Mouse (Mus musculus): ENCODE data around the gene Uggt1.
A peak's percentile ranks its signal among the peaks of the same experiment; 100 is the strongest.

Uggt1 gene

DNA sequence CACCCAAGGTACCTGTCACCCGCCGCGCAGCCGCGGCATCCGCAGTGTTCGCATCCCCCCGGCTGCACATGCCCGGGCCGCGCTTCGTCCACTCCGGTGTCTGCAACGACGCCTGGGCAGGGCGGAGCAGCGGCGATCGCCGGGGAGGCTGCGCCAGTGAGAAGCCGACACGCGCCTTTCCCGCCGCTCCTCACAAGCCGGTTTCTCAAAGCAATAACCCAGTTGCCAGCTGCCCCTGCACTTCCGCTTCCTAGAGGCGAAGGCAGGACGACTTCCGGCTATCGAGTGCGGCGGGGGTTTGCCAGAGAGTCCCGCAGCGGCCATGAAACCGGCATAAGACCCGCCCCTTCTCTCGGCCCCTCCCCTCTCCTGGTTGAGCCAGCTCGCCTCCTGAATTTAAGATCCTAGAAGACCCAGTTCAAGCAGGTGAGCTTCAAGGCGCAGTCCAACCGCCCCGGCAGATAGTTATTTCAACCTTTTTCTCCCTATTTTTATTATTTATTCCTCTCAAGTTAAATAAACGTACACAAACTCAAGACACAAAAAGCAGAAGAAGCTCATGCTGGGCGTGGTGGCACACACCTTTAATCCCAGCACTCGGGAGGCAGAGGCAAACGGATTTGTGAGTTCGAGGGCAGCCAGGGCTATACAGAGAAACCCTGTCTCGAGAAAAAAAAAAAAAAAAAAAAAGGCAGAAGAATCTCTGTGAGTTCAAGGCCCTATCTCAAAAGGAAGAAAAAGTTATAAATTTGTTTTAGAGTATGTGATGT lies at the start of gene Uggt1:
TSS of gene Uggt1 (minus strand) at position 663 of the 770 bp plus-strand sequence.
- peak; percentile 73 for DNase-seq (ENCODE audit: low spot score)

DNA sequence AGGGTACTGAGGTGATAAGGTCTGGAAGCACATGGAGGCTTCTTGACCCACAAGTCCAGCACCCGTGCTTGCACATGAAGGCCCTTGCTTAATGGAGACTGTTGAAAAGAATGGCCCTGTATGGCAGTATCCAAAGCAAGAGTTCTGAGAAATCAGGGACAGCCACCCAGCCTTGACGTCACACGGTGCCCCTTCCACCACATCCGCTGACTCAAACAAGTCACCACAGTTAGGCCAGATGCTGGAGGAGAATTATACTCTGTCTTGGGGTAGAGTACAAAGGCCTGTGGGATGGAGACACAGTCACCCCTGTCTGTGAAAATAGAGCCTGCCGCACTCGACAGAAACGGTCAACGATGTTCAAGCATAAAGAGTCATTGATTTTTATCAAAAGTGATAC lies 49.0 kb upstream of the Uggt1 start:
- no peak for DNase-seq (ENCODE audit: low spot score)

DNA sequence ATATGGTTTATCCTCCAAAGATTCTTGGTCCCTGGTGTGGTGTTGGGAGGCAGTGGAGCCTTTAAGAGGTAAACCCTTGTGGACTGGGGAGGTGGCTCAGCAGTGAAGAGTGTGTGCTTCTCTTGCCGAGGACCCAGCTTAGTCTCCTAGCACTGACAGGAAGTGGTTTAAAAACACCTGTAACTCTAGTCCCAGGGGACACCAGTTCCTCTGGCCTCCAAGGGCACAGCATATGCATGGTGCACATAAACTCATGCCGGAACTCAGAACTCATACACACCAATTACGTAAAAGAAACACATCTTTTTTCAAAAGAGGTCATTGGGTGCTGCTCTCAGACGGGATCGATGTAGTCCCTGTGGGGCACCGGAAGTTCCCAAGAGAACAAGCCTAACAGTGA lies 37.3 kb upstream of the Uggt1 start:
- no peak for DNase-seq (ENCODE audit: low spot score)

DNA sequence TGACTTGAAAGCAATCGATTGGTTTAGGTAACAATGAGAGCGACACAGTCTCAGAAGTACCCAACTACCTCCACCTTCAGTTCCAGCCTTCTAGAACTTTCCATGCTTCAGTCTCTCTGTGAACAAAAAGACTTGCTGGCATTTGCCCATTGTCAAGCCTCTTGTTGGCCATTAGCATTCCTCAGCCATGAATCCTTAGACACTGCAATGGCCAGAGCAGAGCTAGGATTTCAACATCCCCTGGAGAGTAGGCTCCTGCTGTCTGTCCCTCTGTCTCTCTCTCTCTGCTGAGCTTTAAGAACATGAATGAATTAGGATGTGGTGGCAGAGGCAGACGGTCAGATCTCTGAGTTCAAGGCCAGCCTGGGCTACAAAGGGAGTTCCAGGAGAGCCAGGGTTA lies 36.4 kb upstream of the Uggt1 start:
- no peak for DNase-seq (ENCODE audit: low spot score)

DNA sequence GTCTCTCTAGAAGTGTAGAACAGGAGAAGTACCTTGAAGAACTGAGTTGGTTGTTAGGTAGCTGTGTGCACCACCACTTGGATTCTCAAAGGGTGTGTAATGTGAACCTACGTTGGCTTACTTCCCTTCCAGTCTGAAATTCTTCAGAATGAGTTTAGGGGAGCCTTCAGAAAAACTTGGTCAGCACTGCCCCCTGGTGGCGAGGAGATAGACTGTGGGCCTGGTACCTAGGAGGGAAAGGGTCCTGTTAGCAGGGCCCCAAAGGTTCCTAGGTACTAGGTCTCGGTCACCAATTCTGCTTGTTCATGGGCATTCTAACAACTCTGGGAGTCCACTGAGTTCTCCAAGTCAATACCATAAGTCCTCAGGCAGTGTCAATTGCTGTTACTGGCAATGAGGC lies 34.7 kb upstream of the Uggt1 start:
- DNase-seq (ENCODE audit: low spot score), result peak; percentile 42

DNA sequence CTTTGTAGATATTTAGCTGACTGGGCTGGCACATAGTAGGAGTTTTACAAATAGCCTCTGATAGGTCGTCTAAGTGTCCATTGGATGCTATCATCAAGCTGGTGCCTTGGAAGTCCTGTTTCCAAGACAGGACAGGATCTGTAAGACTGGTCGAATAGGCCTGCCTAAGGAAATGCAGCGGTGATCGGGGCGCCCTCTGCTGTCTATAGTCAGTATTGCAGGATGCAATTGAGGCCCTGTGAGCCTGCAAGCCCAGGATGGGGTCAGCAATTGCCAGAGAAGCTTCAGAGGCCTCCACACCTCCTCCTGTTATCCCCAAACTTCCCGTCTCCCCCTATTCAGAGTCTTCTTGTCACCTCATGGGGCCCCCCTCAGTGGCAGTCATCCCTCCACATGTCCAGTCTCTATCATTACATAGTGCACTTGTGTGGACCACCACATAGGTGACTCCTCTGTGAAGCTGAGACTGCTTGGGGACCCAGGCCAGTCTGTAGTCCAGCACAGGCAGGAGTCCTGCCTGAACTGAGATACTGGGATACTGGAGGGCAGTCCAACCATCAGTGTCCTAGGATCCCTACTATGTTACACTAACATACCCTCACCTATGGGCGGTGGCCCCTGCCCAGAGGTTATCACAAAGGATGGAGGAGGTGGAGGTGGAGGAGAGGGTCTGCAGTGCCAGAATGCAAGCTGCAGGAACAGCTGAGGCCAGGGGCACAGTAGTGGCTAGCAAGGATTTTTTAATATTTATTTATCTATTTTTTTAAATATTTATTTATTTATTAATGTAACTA lies 32.9 kb upstream of the Uggt1 start:
- peak; percentile 55 for DNase-seq (ENCODE audit: low spot score)

DNA sequence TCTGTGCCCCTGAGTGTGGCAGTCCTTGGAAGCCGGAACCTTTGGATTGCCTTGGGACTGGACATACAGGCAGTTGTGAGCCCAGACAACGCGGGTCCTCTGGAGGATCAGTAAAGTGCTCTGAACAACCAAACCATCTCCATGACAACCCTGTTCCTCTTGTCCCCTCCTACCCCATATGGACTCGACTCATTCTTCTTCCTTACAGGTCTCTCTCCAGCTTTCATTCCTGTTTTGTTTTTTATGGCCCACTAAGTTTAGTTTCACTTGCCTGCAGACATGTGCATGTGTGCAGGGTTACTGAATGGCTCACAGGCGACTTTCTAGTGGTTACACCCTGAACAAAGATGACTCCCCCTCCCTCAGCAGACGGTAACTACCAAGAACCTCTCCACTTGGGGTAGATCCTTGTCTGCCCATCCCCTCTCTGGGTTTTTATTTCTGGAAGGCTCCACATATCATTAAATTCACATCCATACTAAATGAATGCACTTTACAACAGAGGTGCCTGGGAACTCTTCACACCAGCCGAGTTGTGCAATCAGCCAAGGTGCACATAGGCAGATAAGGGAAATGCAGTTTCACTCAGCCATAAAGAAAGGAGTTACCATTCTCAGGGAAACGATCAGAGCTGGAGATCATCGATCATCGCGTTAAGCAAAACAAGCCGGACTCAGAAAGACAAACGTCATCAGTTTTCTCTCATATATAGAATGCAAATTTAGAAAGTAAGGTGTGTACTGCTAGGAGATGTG lies 31.3 kb upstream of the Uggt1 start:
- DNase-seq (ENCODE audit: low spot score), result no peak

DNA sequence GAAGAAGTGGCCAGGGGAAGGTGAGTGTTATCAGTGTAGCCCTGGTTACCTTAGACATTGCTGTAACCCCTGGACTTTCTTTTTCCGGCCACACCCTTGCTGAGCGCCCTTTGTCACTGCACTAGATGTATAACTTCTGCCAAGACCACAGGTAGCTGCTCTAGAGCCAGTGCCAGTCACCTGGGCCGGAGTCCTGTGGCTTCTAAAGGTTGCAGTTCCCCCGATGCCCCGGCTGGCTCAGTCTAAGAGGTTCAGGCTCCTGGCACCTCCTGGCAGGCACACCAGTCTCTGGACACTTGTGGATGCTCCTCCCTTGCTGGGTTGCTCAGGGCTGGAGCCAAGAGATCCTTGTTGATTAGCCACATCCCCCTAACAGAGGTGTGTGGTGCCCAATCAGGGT lies 29.9 kb upstream of the Uggt1 start, which contains the start of gene Neurl3:
TSS of gene Neurl3 (minus strand) at position 225 of the 400 bp plus-strand sequence.
- DNase-seq (ENCODE audit: low spot score), result no peak

DNA sequence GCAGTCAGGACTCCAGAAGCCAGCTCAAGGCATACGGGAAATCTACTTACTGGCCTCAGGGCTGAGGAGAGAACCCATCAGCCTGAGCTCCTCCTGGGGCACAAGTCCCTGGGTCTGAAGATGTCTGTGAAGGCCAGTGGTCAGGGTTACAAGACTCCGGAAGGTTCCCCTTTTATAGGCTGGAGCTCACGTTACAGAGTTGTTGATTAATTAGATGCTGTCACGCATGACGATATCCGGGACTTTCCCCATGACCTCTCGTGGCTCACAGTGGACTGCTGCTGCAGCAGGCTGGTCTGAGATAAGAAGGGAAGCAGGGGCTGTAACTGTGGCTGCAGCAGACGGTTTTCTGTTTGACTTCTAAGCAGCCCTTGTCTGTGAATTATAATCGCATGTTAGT lies 28.8 kb upstream of the Uggt1 start:
- no peak for DNase-seq (ENCODE audit: low spot score)

DNA sequence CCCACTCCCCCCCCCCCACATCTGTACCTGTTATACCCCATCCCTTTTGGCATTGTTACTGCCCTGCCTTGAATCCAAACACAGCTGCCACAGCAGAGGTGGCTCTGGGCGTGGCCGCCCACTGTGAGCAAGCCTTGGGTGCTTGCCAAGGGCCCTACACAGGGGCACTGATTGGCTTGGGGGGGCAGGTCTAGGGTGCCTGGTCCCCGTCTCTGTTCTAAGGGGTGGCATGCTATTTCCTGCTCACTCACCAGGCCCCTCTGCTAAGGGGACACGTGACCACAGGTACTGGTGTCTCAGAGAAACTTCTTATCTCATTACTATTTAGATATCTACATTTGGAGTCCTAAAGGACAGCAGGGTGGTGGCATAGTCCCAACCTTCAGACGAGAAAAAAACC lies 28.0 kb upstream of the Uggt1 start:
- no peak for DNase-seq (ENCODE audit: low spot score)

DNA sequence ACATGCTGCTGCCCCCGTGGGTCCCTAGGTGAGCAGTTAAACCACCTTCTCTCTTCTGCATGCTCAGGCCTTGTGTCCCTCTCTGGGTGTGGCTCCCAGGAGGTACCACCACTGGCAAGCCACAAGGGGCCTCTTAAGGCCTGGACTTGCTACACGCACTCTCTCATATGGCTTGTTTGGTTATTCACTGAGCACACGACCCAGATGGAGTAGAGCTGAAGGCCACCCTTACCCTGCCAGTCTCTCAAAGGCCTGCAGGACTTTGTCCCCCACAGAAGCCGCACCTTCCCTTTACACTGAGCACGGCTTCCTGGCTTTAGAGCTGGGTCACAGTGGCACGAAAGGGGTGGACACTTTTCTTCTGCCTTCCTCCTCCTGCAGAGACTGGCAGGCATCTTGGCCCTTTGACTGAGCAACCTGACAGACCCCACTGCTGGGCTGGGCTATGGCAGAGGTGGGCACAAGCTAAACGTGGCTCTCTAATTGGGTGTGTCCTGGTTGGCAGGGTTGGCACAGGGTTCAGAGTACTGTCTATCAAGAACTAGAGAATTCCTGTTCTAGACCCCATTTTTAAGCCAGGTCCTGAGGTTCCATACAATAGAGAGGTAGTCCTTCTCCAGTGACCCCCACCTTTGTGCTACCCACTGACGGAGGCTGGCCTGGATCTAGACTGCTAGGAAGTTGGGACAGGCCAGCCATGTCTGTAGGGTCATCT lies 27.2 kb upstream of the Uggt1 start:
- DNase-seq (ENCODE audit: low spot score), result no peak

DNA sequence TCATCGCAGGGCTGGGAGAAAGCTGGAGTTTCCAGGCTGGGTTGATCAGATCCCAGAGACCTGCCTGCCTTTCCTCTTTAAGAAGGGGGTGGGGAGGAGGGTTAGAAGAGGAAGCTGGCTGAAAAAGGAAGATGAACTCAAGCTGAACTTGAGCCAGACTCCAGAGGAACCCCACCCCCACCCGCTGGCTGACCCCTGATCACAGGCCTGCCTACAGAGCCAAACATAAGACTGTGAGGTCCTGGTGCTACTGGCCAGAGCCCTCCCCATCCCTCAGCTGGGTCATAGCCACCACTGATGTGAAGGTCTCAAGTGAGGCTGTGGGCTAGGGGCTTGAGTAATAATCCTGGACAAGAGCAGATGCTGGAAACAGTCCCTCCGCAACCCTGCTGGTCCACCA lies 26.1 kb upstream of the Uggt1 start:
- no peak for DNase-seq (ENCODE audit: low spot score)

DNA sequence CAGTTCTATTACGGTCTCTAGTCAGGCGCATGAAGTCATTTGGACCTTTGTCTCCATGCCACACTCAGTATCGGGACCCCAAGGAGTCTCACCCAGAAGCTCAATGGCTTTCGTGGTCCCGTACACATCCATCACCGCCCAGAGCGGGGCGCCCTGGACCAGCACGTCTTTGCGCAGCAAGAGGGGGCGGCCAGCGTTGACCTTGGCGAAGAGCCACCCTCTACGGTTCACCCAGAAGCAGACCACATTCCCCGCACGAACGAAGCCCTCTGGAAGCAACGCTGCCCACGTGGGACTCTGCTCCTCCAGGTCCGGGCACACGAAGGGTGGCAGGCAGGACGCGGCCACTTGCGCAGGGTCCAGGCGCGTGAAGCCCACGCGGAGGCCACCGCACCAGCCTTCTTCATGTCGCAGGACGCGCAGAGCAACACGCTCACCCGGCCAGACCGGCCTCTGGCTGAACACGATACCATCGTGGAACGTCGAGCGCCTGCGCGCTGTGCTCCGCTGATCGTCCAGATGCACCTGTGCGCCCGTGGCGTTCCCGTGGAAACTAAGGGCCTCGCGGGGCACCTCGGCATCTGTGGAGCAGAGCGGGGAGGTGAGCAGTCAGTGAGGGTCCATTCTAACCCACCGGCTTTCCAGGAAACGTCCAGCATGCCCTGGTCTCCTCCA lies 24.7 kb upstream of the Uggt1 start:
- no peak for DNase-seq (ENCODE audit: low spot score)

DNA sequence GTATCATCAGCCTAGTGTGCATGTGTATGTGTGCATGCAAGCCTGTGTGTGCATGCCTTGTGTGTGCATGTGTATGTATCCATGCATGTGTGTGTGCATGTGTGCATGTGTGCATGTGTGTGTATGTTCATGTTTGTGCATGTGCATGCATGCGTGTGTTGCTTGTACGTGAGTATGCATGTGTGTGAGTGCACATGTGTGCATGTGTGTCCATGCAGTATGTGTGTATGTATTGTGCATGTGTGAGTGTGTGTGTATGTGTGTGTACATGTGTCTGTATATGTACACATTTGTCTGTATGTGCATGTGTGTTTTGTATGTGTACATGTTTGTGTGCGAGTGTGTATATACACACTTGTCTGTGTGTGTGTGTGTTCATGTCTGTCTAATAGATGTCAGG lies 23.1 kb upstream of the Uggt1 start:
- DNase-seq (ENCODE audit: low spot score), result no peak

DNA sequence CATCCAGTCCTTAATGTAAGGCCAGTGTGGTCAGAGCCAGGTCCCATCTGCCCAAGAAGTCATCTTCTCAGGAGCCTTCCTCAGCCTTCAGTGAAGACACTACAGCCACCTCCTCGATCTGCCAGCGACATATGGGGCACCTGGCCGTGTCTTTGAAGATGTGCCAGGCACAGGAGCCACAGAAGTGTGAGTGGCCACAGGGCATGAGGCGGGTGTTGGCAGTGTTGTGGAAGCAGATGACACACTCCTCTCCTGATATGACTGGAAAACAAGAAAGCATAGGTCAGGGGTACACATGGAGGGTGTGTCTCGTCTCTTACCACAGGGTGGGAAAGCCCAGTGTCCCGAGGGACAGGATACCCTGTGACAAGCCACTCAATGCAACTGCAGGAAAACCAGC lies 21.8 kb upstream of the Uggt1 start:
- DNase-seq (ENCODE audit: low spot score), result no peak

DNA sequence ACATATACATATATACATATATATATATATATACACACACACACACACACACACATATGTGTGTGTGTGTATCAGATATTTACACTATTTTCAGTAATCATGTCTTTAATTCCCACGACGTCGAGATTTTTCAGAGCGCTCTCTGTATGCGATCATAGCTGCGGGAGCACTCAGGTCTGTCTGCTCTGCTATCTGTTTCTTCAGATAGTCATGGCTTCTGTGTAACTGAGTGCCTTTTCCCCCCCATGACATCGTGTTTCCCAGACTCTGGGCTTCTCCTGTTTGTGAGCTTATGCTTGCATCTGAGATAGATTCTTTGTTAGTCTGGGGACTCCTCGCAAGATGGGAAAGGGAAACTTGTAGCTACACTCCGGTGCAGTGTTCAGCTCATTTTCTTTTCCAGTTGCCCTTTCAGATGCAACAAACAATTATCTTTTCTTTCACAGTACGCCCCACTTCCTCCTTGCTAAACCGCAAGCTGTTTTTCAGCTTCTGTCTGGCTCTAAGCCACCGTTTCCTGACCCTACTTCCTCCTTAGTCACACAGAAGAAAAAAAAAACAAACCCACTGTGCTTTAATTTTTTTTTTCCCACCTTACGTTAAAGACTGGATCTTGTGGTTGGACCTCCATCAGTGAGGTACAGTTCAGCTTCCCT lies 19.4 kb upstream of the Uggt1 start:
- DNase-seq (ENCODE audit: low spot score), result peak; percentile 15

DNA sequence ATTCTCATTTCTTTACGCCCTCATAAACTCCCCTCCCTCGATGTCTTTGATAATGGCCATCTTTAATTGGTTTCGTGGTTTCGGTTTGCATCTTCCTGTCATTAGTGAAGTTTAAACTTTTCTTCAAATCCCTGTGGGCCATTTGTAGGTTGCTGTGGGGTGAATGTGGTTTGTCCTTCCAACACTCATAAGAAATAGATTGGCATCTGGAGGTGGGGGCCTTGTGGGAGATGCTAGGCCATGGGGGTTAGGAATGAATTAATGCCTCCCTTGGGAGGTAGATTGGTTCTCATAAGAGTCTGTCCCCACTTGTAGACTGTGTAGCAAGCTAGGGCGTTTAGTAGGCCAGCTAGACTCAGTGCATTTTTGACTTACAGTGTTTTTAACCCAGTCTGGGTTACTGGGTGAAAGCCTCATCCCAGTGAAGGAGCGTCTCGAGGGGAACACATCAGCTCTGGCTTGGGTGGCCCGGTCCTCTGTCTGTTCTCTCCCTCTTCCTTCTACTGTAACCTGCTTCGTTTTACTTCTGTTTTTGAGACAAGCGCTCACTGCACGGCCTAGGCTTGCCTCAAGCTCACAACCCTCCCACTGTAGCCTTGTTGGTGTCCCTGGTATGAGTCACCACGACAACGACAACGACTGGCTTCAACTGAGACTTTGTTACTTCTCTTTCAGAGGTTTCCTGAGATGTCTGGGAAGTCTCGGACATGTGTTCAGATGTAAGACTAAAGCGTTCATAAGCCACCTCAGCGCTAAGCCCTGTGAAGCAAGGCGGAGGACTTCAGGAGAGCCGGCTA lies 17.4 kb upstream of the Uggt1 start:
- no peak for DNase-seq (ENCODE audit: low spot score)

DNA sequence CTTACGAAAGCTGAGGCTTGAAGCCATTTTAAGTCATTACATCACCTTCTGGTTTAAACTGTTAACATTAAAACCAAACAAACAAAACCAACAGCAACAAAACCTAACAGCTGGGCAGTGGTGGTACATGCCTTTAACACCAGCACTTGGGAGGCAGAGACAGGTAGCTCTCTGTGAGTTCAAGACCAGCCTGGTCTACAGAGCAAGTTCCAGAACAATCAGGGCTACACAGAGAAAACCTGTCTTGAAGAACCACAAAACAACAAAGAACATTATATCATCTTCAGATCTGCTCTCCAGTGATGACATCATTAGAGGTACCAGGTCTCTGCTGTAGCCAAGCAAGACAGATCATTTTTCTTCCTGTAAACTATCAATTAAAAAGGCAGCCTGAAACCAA lies 15.9 kb upstream of the Uggt1 start:
- DNase-seq (ENCODE audit: low spot score), result no peak

DNA sequence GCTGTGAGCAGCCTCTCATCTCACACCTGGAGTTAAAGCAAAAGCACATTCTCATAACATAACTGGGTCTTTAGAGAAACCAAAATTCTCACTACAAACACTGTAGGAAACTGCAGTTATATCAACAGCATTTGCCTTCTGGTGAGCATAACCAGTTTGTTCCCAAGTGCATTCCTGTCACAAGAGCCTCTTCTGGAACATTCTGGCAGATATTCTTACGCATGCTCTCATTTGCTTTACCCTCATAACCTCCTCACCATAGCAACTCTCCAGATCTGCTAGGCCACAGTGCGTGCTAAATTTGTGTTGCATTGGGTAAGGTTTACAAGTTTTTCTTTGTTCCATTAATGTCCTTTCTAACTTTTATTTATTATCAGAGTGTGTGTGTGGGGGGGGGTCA lies 14.8 kb upstream of the Uggt1 start:
- no peak for DNase-seq (ENCODE audit: low spot score)

DNA sequence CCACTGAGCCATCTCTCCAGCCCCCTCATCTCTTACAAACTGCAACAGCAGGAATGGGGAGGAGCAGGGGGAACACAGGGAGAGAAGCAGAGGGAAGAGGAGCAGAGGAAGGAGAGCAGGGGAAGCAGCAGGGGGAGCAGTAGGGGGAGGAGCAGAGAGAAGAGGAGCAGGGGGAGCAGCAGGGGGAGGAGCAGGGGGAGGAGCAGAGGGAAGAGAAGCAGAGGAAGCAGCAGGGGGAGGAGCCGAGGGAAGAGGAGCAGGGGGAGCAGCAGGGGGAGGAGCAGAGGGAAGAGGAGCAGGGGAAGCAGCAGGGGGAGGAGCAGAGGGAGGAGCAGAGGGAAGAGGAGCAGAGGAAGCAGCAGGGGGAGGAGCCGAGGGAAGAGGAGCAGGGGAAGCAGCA lies 14.1 kb upstream of the Uggt1 start:
- DNase-seq (ENCODE audit: low spot score), result no peak
